ENCODE assay signal across 13 mouse cellular contexts in genomic region chr12:84764756-84765155, GRCm38 (mm10).
"Had no signal": no experiment of that assay in that cellular context is flagged by ENCODE, and none has a peak within 500 bp of the region (broad histone marks: within the 10 kb centered on the region; RNA-seq: fewer than 3 reads in every experiment).

No protein-coding gene starts in this region.

- H3K27ac ChIP-seq: layer of hippocampus, adult 2 months; limb, embryonic 13.5 days; midbrain, embryonic 13.5 days; neural tube, embryonic 15.5 days had no signal

- H3K9me3 ChIP-seq: limb, embryonic 13.5 days; midbrain, embryonic 13.5 days; neural tube, embryonic 15.5 days had no signal

- H3K4me2 ChIP-seq: limb, embryonic 13.5 days; lung, embryonic 14.5 days; midbrain, embryonic 13.5 days; neural tube, embryonic 15.5 days had no signal

- H3K27me3 ChIP-seq: limb, embryonic 13.5 days; midbrain, embryonic 13.5 days; neural tube, embryonic 15.5 days had no signal

- ATAC-seq: midbrain, embryonic 13.5 days had no signal

- H3K4me1 ChIP-seq: neural tube, embryonic 15.5 days had no signal

- H3K4me3 ChIP-seq: layer of hippocampus, adult 2 months; limb, embryonic 13.5 days; midbrain, embryonic 13.5 days; myocyte; neural tube, embryonic 15.5 days had no signal

- DNase-seq: kidney, postnatal 10 days; kidney, postnatal 4 days; left cerebral cortex, postnatal 4 days; lung, embryonic 14.5 days; lung, postnatal 14 days; right cerebral cortex, adult 18-20 months; right cerebral cortex, postnatal 25 days; thymus, postnatal 14 days had no signal

- H3K9ac ChIP-seq: limb, embryonic 13.5 days; lung, embryonic 14.5 days; midbrain, embryonic 13.5 days; neural tube, embryonic 15.5 days had no signal
